Comparison of ENCODE assay signal across 8 mouse cellular contexts in genomic region chr9:42943781-42944535, GRCm38 (mm10). TPM values are rescaled to one million over a fixed set of nuclear protein-coding genes. Genes with fewer than 3 reads are reported as not detected.
A peak's percentile ranks its signal among the peaks of the same experiment; 100 is the strongest.
DNase-seq lines count a peak whose midpoint lies in the region; ATAC-seq and TF ChIP-seq lines count a peak whose summit lies in the region.

Gene Grik4, minus strand, starts transcription at chr9:42944493.

- peaks cover 34% of the 10 kb centered on the region; the same call in 1 of the 2 replicates for H3K27me3 ChIP-seq in forebrain, embryonic 13.5 days
- no peaks in the 10 kb centered on the region for H3K27me3 ChIP-seq in intestine, embryonic 16.5 days (replicated peaks; ENCODE audit: control insufficient read depth, insufficient read depth, low read length)
- peaks cover 83% of the 10 kb centered on the region for H3K27me3 ChIP-seq in liver, embryonic 13.5 days

- H3K4me2 ChIP-seq in forebrain, embryonic 13.5 days, result peak within 1 kb of the TSS; percentile 99
- H3K4me2 ChIP-seq in intestine, embryonic 16.5 days (ENCODE audit: low read depth, low read length), result peak within 1 kb of the TSS; percentile 98
- peak within 1 kb of the TSS; percentile 74 for H3K4me2 ChIP-seq in liver, embryonic 13.5 days

- 2% methylated on average over 67 of the region's 68 CpGs for WGBS in lung, adult 2 months
- WGBS in forebrain, embryonic 13.5 days, result under 1% methylated on average over 52 of the region's 68 CpGs
- WGBS in intestine, embryonic 16.5 days, result under 1% methylated on average over 67 of the region's 68 CpGs
- 2% methylated on average over 50 of the region's 68 CpGs for WGBS in liver, embryonic 13.5 days (ENCODE audit: insufficient replicate concordance)
- WGBS in olfactory bulb, adult 2 months, result 1% methylated on average over 56 of the region's 68 CpGs

- no peak for TF ChIP-seq CTCF in lung, adult 2 months (IDR thresholded peaks at IDR 0.05; ENCODE audit: insufficient read depth, low read length)
- TF ChIP-seq CTCF in olfactory bulb, adult 2 months (IDR thresholded peaks at IDR 0.05; ENCODE audit: insufficient read depth, low read depth, low read length), result no peak

- peak; percentile 23 for ATAC-seq in forebrain, embryonic 13.5 days
- peak; percentile 86 for ATAC-seq in intestine, embryonic 16.5 days
- ATAC-seq in liver, embryonic 13.5 days (ENCODE audit: low read depth), result no peak
- ATAC-seq in monocyte, adult 5-6 weeks (replicated peaks; ENCODE audit: insufficient number of reproducible peaks, low FRiP score, low TSS enrichment, poor library complexity, severe bottlenecking), result no peak

- H3K4me1 ChIP-seq in lung, adult 2 months (ENCODE audit: control insufficient read depth, insufficient read depth, low read length), result peaks cover 4% of the 10 kb centered on the region; the same call in 1 of the 2 replicates
- H3K4me1 ChIP-seq in forebrain, embryonic 13.5 days, result peaks cover 17% of the 10 kb centered on the region
- peaks cover 9% of the 10 kb centered on the region for H3K4me1 ChIP-seq in intestine, embryonic 16.5 days (ENCODE audit: control insufficient read depth, insufficient read depth, low read length)
- H3K4me1 ChIP-seq in liver, embryonic 13.5 days (replicated peaks), result no peaks in the 10 kb centered on the region
- peaks cover 10% of the 10 kb centered on the region for H3K4me1 ChIP-seq in olfactory bulb, adult 2 months (ENCODE audit: control insufficient read depth, insufficient read depth, low read length)

- no peaks in the 10 kb centered on the region for H3K9me3 ChIP-seq in forebrain, embryonic 13.5 days (replicated peaks)
- H3K9me3 ChIP-seq in intestine, embryonic 16.5 days (ENCODE audit: control insufficient read depth, low read length), result no peaks in the 10 kb centered on the region
- no peaks in the 10 kb centered on the region for H3K9me3 ChIP-seq in liver, embryonic 13.5 days (replicated peaks)

- 0 out of 2 replicates have a peak within 1 kb of the TSS, but pooled peaks have one; percentile 31 for H3K27ac ChIP-seq in forebrain, embryonic 13.5 days
- 0 out of 2 replicates have a peak within 1 kb of the TSS, but pooled peaks have one; percentile 14 for H3K27ac ChIP-seq in intestine, embryonic 16.5 days (ENCODE audit: low read length)
- no peak within 1 kb of the TSS for H3K27ac ChIP-seq in liver, embryonic 13.5 days
- H3K27ac ChIP-seq in olfactory bulb, adult 2 months (ENCODE audit: insufficient read depth, low read depth, low read length), result no peak within 1 kb of the TSS

- peak within 1 kb of the TSS; percentile 89 for H3K9ac ChIP-seq in forebrain, embryonic 13.5 days
- peak within 1 kb of the TSS; percentile 78 for H3K9ac ChIP-seq in intestine, embryonic 16.5 days (ENCODE audit: low read depth, low read length)
- H3K9ac ChIP-seq in liver, embryonic 13.5 days, result peak within 1 kb of the TSS; percentile 61

- peak within 1 kb of the TSS; percentile 52 for H3K4me3 ChIP-seq in lung, adult 2 months (replicated peaks; ENCODE audit: extremely low read depth, low read depth, low read length)
- peak within 1 kb of the TSS; percentile 74 for H3K4me3 ChIP-seq in forebrain, embryonic 13.5 days
- peak within 1 kb of the TSS; percentile 80 for H3K4me3 ChIP-seq in intestine, embryonic 16.5 days (ENCODE audit: low read length)
- H3K4me3 ChIP-seq in liver, embryonic 13.5 days (replicated peaks), result peak within 1 kb of the TSS; percentile 61
- H3K4me3 ChIP-seq in olfactory bulb, adult 2 months (ENCODE audit: insufficient read depth, low read depth, low read length), result peak within 1 kb of the TSS; percentile 50

- peak; percentile 14 for DNase-seq in lung, adult 2 months
- DNase-seq in lung, postnatal 36 days, result no peak
- DNase-seq in brain, adult 2 months (ENCODE audit: low read depth, low spot score), result peak; percentile 57
- DNase-seq in liver, embryonic 13.5 days, result no peak

- H3K36me3 ChIP-seq in forebrain, embryonic 13.5 days (ENCODE audit: poor library complexity, severe bottlenecking), result no peaks in the 10 kb centered on the region
- no peaks in the 10 kb centered on the region for H3K36me3 ChIP-seq in intestine, embryonic 16.5 days (ENCODE audit: control insufficient read depth, insufficient read depth, low read length)
- no peaks in the 10 kb centered on the region for H3K36me3 ChIP-seq in liver, embryonic 13.5 days

- no peak for TF ChIP-seq POLR2A in lung, adult 2 months (IDR thresholded peaks at IDR 0.05; ENCODE audit: borderline replicate concordance, extremely low read depth, low read depth, low read length)
- TF ChIP-seq POLR2A in olfactory bulb, adult 2 months (IDR thresholded peaks at IDR 0.05; ENCODE audit: insufficient read depth, low read depth, low read length), result no peak

RNA-seq across cellular contexts. Expression of gene Grik4, which starts in this region (rescaled TPM):
- 0.31 and 0.93 TPM in 2 replicates for polyA plus RNA-seq in lung, adult 2 months (2012; rRNA removed)
- 2.4 and 2.6 TPM in 2 replicates for polyA plus RNA-seq in forebrain, embryonic 13.5 days (2015; fragmentation: Nextera tagmentation; extraction: Ambion mirVana)
- 1.1 TPM in 2 replicates for polyA plus RNA-seq in intestine, embryonic 16.5 days (2015; fragmentation: Nextera tagmentation; extraction: Ambion mirVana)
- polyA plus RNA-seq in liver, embryonic 13.5 days (2015; fragmentation: Nextera tagmentation; extraction: Ambion mirVana), result 1.1 and 1.5 TPM in 2 replicates
- not detected in 2 replicates for polyA plus RNA-seq in olfactory bulb, adult 2 months (2012; ENCODE audit: insufficient read depth, insufficient read length, low replicate concordance, missing spikeins)
- not detected in 3 replicates for total RNA-seq in monocyte, adult 5-6 weeks (2017)

Comparison
In these comparisons a context has a peak if more than half of its experiments do, and no peak if none do; other contexts are left out.
1. Peak in DNase-seq and H3K4me3 ChIP-seq in lung, adult 2 months; RNA of the gene not detected or under 1 TPM.
2. ATAC-seq: peak in forebrain, embryonic 13.5 days (single experiment) and intestine, embryonic 16.5 days (single experiment); none in liver, embryonic 13.5 days (single experiment) and monocyte, adult 5-6 weeks (single experiment).
3. H3K27ac ChIP-seq: peak in forebrain, embryonic 13.5 days (single experiment) and intestine, embryonic 16.5 days (single experiment); none in liver, embryonic 13.5 days (single experiment) and olfactory bulb, adult 2 months (single experiment).
4. Peak in every context shown above with its lines, with median percentiles within 50 percentile points of each other: H3K4me3 ChIP-seq, H3K4me2 ChIP-seq and H3K9ac ChIP-seq.